Mouse (Mus musculus) kidney, embryonic 15.5 days (tissue): Measurements from ENCODE around the gene Jpt1. TPM values are rescaled to one million over a fixed set of nuclear protein-coding genes. Genes with fewer than 3 reads are reported as not detected.
"Not testable (repeated sequence)": the region's sequence is repeated elsewhere in the genome, so short reads cannot be mapped to it uniquely, and the experiment has no call there.

Experiments
- ATAC-seq: fragments of 200-750 bp; cut with Nextera tagmentation; replicated peaks from 2 replicates; pipeline ENCODE4 v1.8.0; 2017; ENCODE audit warnings: moderate TSS enrichment; ENCODE audit not compliant: low FRiP score
- H3K27ac ChIP-seq: fragments of 300-500 bp; sonication (generic); 2 replicates; pipeline ENCODE4 v1.5.1; 2015; ENCODE audit warnings: mild to moderate bottlenecking, inconsistent platforms
- H3K27me3 ChIP-seq: fragments of 300-500 bp; sonication (generic); 2 replicates; pipeline ENCODE4 v1.6.1; 2015; ENCODE audit warnings: inconsistent platforms
- H3K36me3 ChIP-seq: fragments of 300-500 bp; sonication (generic); 2 replicates; pipeline ENCODE4 v1.6.1; 2015; ENCODE audit warnings: inconsistent platforms
- H3K4me1 ChIP-seq: fragments of 300-500 bp; sonication (generic); 2 replicates; pipeline ENCODE4 v1.6.1; 2015; ENCODE audit warnings: inconsistent platforms
- H3K4me2 ChIP-seq: fragments of 300-500 bp; sonication (generic); 2 replicates; pipeline ENCODE4 v1.6.1; 2015; ENCODE audit warnings: moderate library complexity, mild to moderate bottlenecking, inconsistent platforms
- H3K4me3 ChIP-seq: fragments of 300-500 bp; sonication (generic); replicated peaks from 2 replicates; pipeline ENCODE4 v1.5.1; 2015; ENCODE audit warnings: mild to moderate bottlenecking, inconsistent platforms
- H3K9ac ChIP-seq: fragments of 300-500 bp; sonication (generic); 2 replicates; pipeline ENCODE4 v1.6.1; 2015; ENCODE audit warnings: mild to moderate bottlenecking, inconsistent platforms
- H3K9me3 ChIP-seq: fragments of 300-500 bp; sonication (generic); replicated peaks from 2 replicates; pipeline ENCODE4 v1.6.1; 2016; ENCODE audit warnings: inconsistent platforms
- WGBS: fragments of 180-500 bp; shearing (Covaris S2); methylation state at CpG from one replicate; pipeline ENCODE4 v1.1.7; 2015; ENCODE audit warnings: mixed read lengths; 5-methylcytosine and 5-hydroxymethylcytosine counted together
- polyA plus RNA-seq: library from polyadenylated mRNA; unstranded; fragments of >200 nt; fragmentation: Nextera tagmentation; extraction: Ambion mirVana; gene quantifications from 2 replicates; pipeline ENCODE4 v1.2.1, GENCODE M21; 2015

The Jpt1 gene
- polyA plus RNA-seq, 1 experiment from 2014 or later, result 457 TPM

DNA sequence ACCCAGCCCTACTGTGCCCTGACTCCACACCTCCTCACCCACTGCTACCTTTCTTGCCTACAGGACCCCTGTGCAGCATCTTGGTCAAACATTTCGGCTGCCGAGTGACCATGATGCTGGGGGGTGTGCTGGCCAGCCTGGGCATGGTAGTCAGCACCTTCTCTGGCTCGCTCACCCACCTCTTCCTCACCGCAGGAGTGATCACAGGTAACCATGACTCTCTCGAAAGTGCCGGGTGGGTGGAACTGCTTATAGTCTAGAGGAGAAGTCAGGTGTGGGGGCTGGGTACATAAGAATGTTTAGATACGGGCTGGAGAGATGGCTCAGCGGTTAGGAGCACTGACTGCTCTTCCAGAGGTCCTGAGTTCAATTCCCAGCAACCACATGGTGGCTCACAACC is 49.3 kb downstream of the Jpt1 start:
- H3K4me2 ChIP-seq, result peak overlapping the region; percentile 19; the same call in 1 of the 2 replicates

DNA sequence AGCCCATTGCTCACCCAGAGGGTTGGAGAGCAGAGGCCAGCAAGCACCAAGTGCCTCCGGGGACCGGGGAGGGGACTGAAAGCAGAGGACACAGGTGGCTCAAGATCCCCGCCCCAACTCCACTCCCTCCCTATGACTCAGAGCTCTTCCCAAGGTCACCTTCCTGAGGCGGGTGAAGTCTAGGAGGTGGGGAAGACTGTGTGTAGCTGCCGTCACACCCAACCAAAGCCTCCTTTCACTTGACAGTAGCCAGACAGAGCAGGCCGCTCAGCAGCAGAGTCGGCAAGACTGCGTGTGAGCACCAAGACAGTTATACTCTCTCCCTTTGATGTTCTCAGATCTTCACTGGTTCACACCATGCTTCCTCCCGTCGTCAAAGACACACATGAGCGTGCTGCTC is 50.8 kb downstream of the Jpt1 start:
- Histone ChIP-seq H3K36me3 (no peaks in the 10 kb centered on the region), H3K27ac (peak overlapping the region; percentile 63), H3K4me1 (peaks cover 11% of the 10 kb centered on the region; the same call in 1 of the 2 replicates), H3K27me3 (no peaks in the 10 kb centered on the region), H3K4me2 (peak overlapping the region; percentile 44), H3K4me3 (peak overlapping the region; percentile 22), H3K9me3 (no peaks in the 10 kb centered on the region), H3K9ac (no peak overlapping the region)
- ATAC-seq, result no peak
- WGBS, result 49% methylated on average over 11 of the region's 11 CpGs

More for the DNA sequence above, 49.3 kb downstream of the Jpt1 start:
- Histone ChIP-seq H3K36me3 (peaks cover 5% of the 10 kb centered on the region; the same call in 1 of the 2 replicates), H3K27ac (no peak overlapping the region), H3K9me3 (no peaks in the 10 kb centered on the region), H3K4me3 (no peak overlapping the region), H3K27me3 (no peaks in the 10 kb centered on the region), H3K9ac (no peak overlapping the region), H3K4me1 (peaks cover 11% of the 10 kb centered on the region; the same call in 1 of the 2 replicates)
- WGBS, result 84% methylated on average over 8 of the region's 8 CpGs
- ATAC-seq, result no peak

DNA sequence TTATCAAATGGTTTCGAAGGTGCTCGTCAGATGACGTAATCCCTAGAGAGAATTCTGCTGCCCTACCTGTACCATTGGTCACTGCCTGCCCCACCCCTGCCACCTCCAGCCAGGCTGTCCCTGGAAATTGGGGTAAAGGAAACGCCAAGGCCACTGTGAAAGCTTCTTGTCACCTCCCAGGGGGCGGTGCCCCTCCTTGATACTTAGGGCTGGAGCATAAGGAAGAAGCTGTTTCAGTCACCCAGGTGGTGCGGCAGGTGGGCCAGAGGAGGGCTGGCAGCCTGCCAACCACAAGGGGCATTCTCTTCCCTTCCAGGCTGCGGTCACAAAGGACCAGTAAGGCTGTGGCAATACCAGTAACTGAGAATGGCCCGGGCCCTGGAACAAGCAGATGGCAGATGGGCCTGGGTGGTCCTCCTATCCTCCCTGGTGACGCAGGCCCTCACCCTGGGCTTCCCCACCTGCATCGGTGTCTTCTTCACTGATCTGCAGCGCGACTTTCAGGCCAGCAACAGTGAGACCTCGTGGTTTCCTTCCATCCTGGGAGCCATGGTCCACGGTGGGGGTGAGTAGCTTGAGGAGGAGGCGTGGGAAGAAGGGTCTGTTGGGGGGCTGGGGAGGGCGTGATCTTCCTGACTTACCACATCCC is 51.8 kb downstream of the Jpt1 start, which contains the start of gene Slc16a5:
TSS of gene Slc16a5 (plus strand) at position 232 of the 649 bp plus-strand sequence.
- H3K9me3 ChIP-seq, result no peaks in the 10 kb centered on the region
- no peak; the same call in 1 of the 2 replicates for ATAC-seq
- H3K36me3 ChIP-seq, result no peaks in the 10 kb centered on the region
- H3K4me1 ChIP-seq, result peaks cover 15% of the 10 kb centered on the region
- peak within 1 kb of the TSS; percentile 44 for H3K4me2 ChIP-seq
- 74% methylated on average over 16 of the region's 16 CpGs for WGBS
- H3K4me3 ChIP-seq, result peak within 1 kb of the TSS; percentile 22
- no peaks in the 10 kb centered on the region for H3K27me3 ChIP-seq
- H3K9ac ChIP-seq, result 0 out of 2 replicates have a peak within 1 kb of the TSS, but pooled peaks have one; percentile 9
- H3K27ac ChIP-seq, result peak within 1 kb of the TSS; percentile 63

- WGBS, result 68% methylated on average over 5 of the region's 5 CpGs
- Histone ChIP-seq H3K4me3 (no peak overlapping the region), H3K27ac (no peak overlapping the region)
Observed at GRCm38 (mm10) chr11:115461846-115462242, 52.3 kb downstream of the Jpt1 start.

GRCm38 (mm10) chr11:115460976-115461375 is 53.2 kb downstream of the Jpt1 start:
- Histone ChIP-seq H3K9ac (no peak overlapping the region), H3K27me3 (no peaks in the 10 kb centered on the region), H3K4me1 (peaks cover 14% of the 10 kb centered on the region), H3K4me3 (no peak overlapping the region), H3K36me3 (no peaks in the 10 kb centered on the region), H3K27ac (no peak overlapping the region), H3K9me3 (no peaks in the 10 kb centered on the region), H3K4me2 (no peak overlapping the region)
- ATAC-seq, result no peak
- 29% methylated on average over 8 of the region's 8 CpGs for WGBS

More at GRCm38 (mm10) chr11:115461846-115462242, 52.3 kb downstream of the Jpt1 start:
- peaks cover 15% of the 10 kb centered on the region for H3K4me1 ChIP-seq
- H3K4me2 ChIP-seq, result 0 out of 2 replicates have a peak overlapping the region, but pooled peaks have one; percentile 44
- H3K9ac ChIP-seq, result no peak overlapping the region
- H3K36me3 ChIP-seq, result no peaks in the 10 kb centered on the region
- H3K9me3 ChIP-seq, result no peaks in the 10 kb centered on the region
- no peaks in the 10 kb centered on the region for H3K27me3 ChIP-seq
- ATAC-seq, result no peak

- no peak for ATAC-seq
- Histone ChIP-seq H3K4me1 (peaks cover 18% of the 10 kb centered on the region), H3K36me3 (no peaks in the 10 kb centered on the region), H3K27me3 (no peaks in the 10 kb centered on the region), H3K4me2 (no peak overlapping the region), H3K4me3 (no peak overlapping the region), H3K9me3 (0 out of 2 replicates have a peak, but pooled peaks cover 2% of the 10 kb centered on the region), H3K9ac (no peak overlapping the region), H3K27ac (peak overlapping the region; percentile 48; the same call in 1 of the 2 replicates)
- 19% methylated on average over 6 of the region's 6 CpGs for WGBS
Observed at GRCm38 (mm10) chr11:115457405-115457804, 56.8 kb downstream of the Jpt1 start.

DNA sequence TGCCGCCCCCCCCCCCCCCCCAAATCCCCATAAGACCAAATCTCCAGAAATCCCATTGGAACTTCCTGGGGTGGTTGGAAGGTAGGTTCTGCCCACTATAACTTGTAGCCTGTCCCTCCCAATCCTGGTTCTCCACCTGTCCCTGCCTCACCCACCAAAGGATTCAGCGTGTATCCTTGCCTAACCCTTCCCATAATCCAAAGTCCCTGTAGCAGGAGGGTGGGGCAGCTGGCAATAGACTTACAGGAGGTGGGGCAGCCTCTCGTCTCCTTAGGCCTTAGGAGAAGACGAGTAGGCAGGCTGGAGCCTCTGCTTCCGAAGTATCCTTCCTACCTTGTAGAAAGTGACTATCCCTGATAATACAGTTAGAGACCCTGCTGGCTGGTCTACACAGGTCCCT is 58.0 kb downstream of the Jpt1 start:
- H3K4me3 ChIP-seq, result no peak overlapping the region
- H3K9ac ChIP-seq, result no peak overlapping the region
- 0 out of 2 replicates have a peak, but pooled peaks cover 2% of the 10 kb centered on the region for H3K9me3 ChIP-seq
- no peaks in the 10 kb centered on the region for H3K36me3 ChIP-seq
- no peak overlapping the region for H3K27ac ChIP-seq
- no peak overlapping the region for H3K4me2 ChIP-seq
- H3K27me3 ChIP-seq, result no peaks in the 10 kb centered on the region
- no peak for ATAC-seq
- 93% methylated on average over 5 of the region's 5 CpGs for WGBS
- H3K4me1 ChIP-seq, result peaks cover 18% of the 10 kb centered on the region

- H3K4me2 ChIP-seq, result no peak overlapping the region
- H3K27me3 ChIP-seq, result no peaks in the 10 kb centered on the region
- H3K4me3 ChIP-seq, result no peak overlapping the region
- peaks cover 19% of the 10 kb centered on the region for H3K4me1 ChIP-seq
- 0 out of 2 replicates have a peak, but pooled peaks cover 2% of the 10 kb centered on the region for H3K9me3 ChIP-seq
- no peak overlapping the region for H3K9ac ChIP-seq
- H3K27ac ChIP-seq, result no peak overlapping the region
- 86% methylated on average over 15 of the region's 15 CpGs for WGBS
- ATAC-seq, result no peak
- no peaks in the 10 kb centered on the region for H3K36me3 ChIP-seq
Observed at GRCm38 (mm10) chr11:115455619-115456018, 58.6 kb downstream of the Jpt1 start.

GRCm38 (mm10) chr11:115454822-115455221 is 59.4 kb downstream of the Jpt1 start:
- 87% methylated on average over 6 of the region's 6 CpGs for WGBS
- not testable (repeated sequence) for H3K9me3 ChIP-seq, H3K27me3 ChIP-seq, H3K9ac ChIP-seq, H3K27ac ChIP-seq, H3K36me3 ChIP-seq, H3K4me3 ChIP-seq, H3K4me2 ChIP-seq, ATAC-seq
- H3K4me1 ChIP-seq, result peaks cover 26% of the 10 kb centered on the region

GRCm38 (mm10) chr11:115453306-115453705 is 60.9 kb downstream of the Jpt1 start:
- Histone ChIP-seq H3K9me3 (0 out of 2 replicates have a peak, but pooled peaks cover 2% of the 10 kb centered on the region), H3K4me3 (no peak overlapping the region), H3K9ac (no peak overlapping the region), H3K27ac (peak overlapping the region; percentile 23), H3K36me3 (no peaks in the 10 kb centered on the region), H3K4me2 (no peak overlapping the region), H3K27me3 (no peaks in the 10 kb centered on the region), H3K4me1 (peaks cover 37% of the 10 kb centered on the region)
- 52% methylated on average over 4 of the region's 4 CpGs for WGBS
- no peak for ATAC-seq

DNA sequence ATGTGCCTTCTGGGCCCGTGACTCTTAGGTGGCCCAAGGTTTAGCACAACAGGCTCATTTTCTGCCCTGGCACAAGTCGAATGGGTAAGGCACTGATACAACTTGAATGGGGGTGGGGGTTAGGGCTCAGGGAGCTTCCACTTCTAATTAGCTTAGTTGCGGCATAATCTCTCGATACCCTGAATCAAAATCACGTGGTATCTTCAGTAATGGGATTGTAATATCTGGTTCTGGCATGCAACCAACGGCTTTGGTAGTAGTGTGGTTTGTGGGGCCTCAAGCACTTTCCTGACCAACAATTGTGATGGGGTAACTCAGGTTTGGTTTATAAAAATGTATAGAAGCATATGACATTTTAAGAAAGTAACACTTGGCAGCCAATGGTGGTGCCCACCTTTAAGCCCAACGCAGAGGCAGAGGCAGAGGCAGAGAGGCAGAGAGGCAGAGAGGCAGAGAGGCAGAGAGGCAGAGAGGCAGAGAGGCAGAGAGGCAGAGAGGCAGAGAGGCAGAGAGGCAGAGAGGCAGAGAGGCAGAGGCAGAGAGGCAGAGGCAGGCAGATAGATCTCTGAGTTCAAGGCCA is 61.8 kb downstream of the Jpt1 start:
- Histone ChIP-seq H3K27me3 (no peaks in the 10 kb centered on the region), H3K27ac (no peak overlapping the region), H3K4me1 (peaks cover 40% of the 10 kb centered on the region), H3K4me3 (no peak overlapping the region), H3K4me2 (no peak overlapping the region), H3K36me3 (no peaks in the 10 kb centered on the region), H3K9me3 (0 out of 2 replicates have a peak, but pooled peaks cover 2% of the 10 kb centered on the region), H3K9ac (no peak overlapping the region)
- no peak for ATAC-seq
- 85% methylated on average over 7 of the region's 7 CpGs for WGBS

DNA sequence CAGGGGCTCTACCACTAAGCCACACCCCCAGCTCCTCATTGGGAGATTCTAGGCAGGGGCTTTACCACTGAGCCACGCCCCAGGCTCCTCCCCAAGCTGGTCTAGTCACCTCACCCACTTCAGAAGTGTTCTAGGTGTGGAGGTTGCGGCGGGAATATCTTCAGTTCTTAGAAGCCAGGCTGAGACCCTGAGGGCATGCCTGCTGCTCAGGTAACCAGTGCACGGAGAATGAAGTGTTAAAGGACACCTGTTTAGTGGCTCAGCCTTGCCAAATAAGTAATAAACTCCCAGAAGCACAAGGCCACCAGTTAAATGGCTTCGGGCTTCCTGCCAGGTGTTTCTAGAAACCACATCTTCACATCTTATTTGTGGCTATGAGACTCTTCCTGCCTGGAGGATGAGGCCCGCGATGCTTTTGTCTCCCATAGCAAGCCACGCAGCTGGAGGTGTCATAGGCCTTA is 62.4 kb downstream of the Jpt1 start:
- Histone ChIP-seq H3K4me3 (no peak overlapping the region), H3K4me2 (no peak overlapping the region), H3K4me1 (peaks cover 42% of the 10 kb centered on the region), H3K9me3 (0 out of 2 replicates have a peak, but pooled peaks cover 2% of the 10 kb centered on the region), H3K9ac (no peak overlapping the region), H3K36me3 (no peaks in the 10 kb centered on the region), H3K27me3 (no peaks in the 10 kb centered on the region), H3K27ac (0 out of 2 replicates have a peak overlapping the region, but pooled peaks have one; percentile 37)
- 80% methylated on average over 8 of the region's 8 CpGs for WGBS
- ATAC-seq, result no peak
